Comparison of ENCODE assay signal across 16 mouse cellular contexts in the genomic region with DNA sequence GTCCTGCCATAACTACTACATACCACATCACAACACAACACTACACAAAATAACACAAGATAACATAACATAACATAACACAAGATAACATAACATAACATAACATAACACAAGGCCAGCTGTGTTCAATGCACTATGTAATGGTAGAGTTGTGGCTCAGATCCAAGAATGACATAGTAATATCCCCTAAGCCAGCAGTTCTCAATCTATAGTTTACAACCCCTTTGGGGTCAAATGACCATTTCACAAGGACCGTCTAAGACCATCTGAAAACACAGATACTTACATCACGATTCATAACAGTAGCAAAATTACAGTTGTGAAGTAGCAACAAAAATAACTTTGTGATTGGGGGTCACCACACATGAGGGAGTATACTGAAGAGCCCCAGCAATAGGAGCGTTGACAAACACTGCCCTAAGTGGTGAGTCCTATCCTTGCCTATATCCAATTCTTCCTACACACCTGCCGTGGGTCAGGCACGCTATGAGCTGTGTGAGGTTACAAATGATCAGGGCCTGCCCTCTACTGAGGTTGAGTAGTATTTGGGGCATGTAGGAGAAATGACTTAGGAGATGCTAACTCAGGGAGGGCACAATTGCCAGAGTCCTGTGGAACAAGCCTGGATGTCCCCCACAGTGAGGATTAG.
DNase-seq lines count a peak whose midpoint lies in the region; ATAC-seq and TF ChIP-seq lines count a peak whose summit lies in the region.
"Had no signal": no experiment of that assay in that cellular context is flagged by ENCODE, and none has a peak within 500 bp of the region (broad histone marks: within the 10 kb centered on the region; RNA-seq: fewer than 3 reads in every experiment).

No protein-coding gene starts in this region.

- DNase-seq in cerebellum, postnatal 10 days = peak; percentile 32 to 45
- DNase-seq in cerebellum, adult 8-10 months = no peak
- no peak for DNase-seq in intestine, embryonic 14.5 days (ENCODE audit: low spot score)
- peak; percentile 72 for DNase-seq in lung, embryonic 14.5 days
- DNase-seq in lung, postnatal 25 days (ENCODE audit: low spot score) = no peak
- DNase-seq: cerebellum, adult 2 months; embryo, embryonic 11 days; forebrain, postnatal 0 days; gastrocnemius, postnatal 10 days; layer of hippocampus, adult 9-11 months; right cerebral cortex, postnatal 14 days had no signal

- no peak overlapping the region for H3K9ac ChIP-seq in intestine, embryonic 14.5 days (ENCODE audit: low read length)
- no peak overlapping the region for H3K9ac ChIP-seq in intestine, postnatal 0 days (ENCODE audit: low read depth, low read length)
- no peak overlapping the region for H3K9ac ChIP-seq in lung, embryonic 14.5 days
- no peak overlapping the region for H3K9ac ChIP-seq in stomach, embryonic 14.5 days (replicated peaks; ENCODE audit: low read depth, low read length)
- H3K9ac ChIP-seq: forebrain, postnatal 0 days; liver, embryonic 14.5 days had no signal

- H3K27me3 ChIP-seq in intestine, embryonic 14.5 days (replicated peaks; ENCODE audit: control insufficient read depth, insufficient read depth, low read length) = no peaks in the 10 kb centered on the region
- H3K27me3 ChIP-seq in intestine, postnatal 0 days (replicated peaks; ENCODE audit: control insufficient read depth, insufficient read depth, low read length) = no peaks in the 10 kb centered on the region
- no peaks in the 10 kb centered on the region for H3K27me3 ChIP-seq in lung, embryonic 14.5 days (ENCODE audit: insufficient read depth, low read length)
- H3K27me3 ChIP-seq in stomach, embryonic 14.5 days (ENCODE audit: control insufficient read depth, insufficient read depth, low read length) = no peaks in the 10 kb centered on the region
- H3K27me3 ChIP-seq: megakaryocyte, embryonic 14.5 days had no signal

- ATAC-seq in intestine, embryonic 14.5 days (replicated peaks; ENCODE audit: low FRiP score, low TSS enrichment, low read depth) = no peak
- ATAC-seq in intestine, postnatal 0 days = no peak
- ATAC-seq in lung, embryonic 14.5 days (ENCODE audit: insufficient read depth) = peak; percentile 36; the same call in 1 of the 2 replicates
- ATAC-seq in stomach, embryonic 14.5 days (ENCODE audit: insufficient number of reproducible peaks, insufficient read depth, low FRiP score, low read depth) = no peak
- ATAC-seq in megakaryocyte progenitor cell, adult 5-6 weeks (replicated peaks; ENCODE audit: poor library complexity) = no peak
- ATAC-seq: forebrain, postnatal 0 days had no signal

- no peak overlapping the region for H3K4me3 ChIP-seq in intestine, embryonic 14.5 days (ENCODE audit: low read depth, low read length)
- H3K4me3 ChIP-seq in intestine, postnatal 0 days (ENCODE audit: low read depth, low read length) = no peak overlapping the region
- no peak overlapping the region for H3K4me3 ChIP-seq in lung, embryonic 14.5 days (ENCODE audit: low read depth, low read length)
- no peak overlapping the region for H3K4me3 ChIP-seq in stomach, embryonic 14.5 days (ENCODE audit: low read depth, low read length)
- H3K4me3 ChIP-seq: megakaryocyte, embryonic 14.5 days had no signal

- no peak overlapping the region for H3K4me2 ChIP-seq in intestine, embryonic 14.5 days (ENCODE audit: low read length)
- H3K4me2 ChIP-seq in intestine, postnatal 0 days (replicated peaks; ENCODE audit: low read depth) = no peak overlapping the region
- no peak overlapping the region for H3K4me2 ChIP-seq in lung, embryonic 14.5 days
- no peak overlapping the region for H3K4me2 ChIP-seq in stomach, embryonic 14.5 days (replicated peaks; ENCODE audit: low read depth, low read length)

- H3K27ac ChIP-seq in intestine, embryonic 14.5 days (ENCODE audit: low read depth) = peak overlapping the region; percentile 16; the same call in 1 of the 2 replicates
- H3K27ac ChIP-seq in intestine, postnatal 0 days (ENCODE audit: low read depth, low read length) = no peak overlapping the region
- H3K27ac ChIP-seq in lung, embryonic 14.5 days (ENCODE audit: low read depth) = peak overlapping the region; percentile 63; the same call in 1 of the 2 replicates
- H3K27ac ChIP-seq in stomach, embryonic 14.5 days (ENCODE audit: low read length) = peak overlapping the region; percentile 76; the same call in 1 of the 2 replicates
- H3K27ac ChIP-seq: liver, embryonic 14.5 days had no signal

- no peaks in the 10 kb centered on the region for H3K36me3 ChIP-seq in intestine, embryonic 14.5 days (ENCODE audit: control insufficient read depth, insufficient read depth, low read length)
- H3K36me3 ChIP-seq in intestine, postnatal 0 days (ENCODE audit: control insufficient read depth, insufficient read depth) = no peaks in the 10 kb centered on the region
- no peaks in the 10 kb centered on the region for H3K36me3 ChIP-seq in lung, embryonic 14.5 days (ENCODE audit: insufficient read depth)
- H3K36me3 ChIP-seq in stomach, embryonic 14.5 days (ENCODE audit: control insufficient read depth, insufficient read depth, low read length) = no peaks in the 10 kb centered on the region

- peaks cover 7% of the 10 kb centered on the region; the same call in 1 of the 2 replicates for H3K4me1 ChIP-seq in intestine, embryonic 14.5 days (replicated peaks; ENCODE audit: control insufficient read depth, insufficient read depth, low read length)
- no peaks in the 10 kb centered on the region for H3K4me1 ChIP-seq in intestine, postnatal 0 days (replicated peaks; ENCODE audit: control insufficient read depth, insufficient read depth, low read length)
- H3K4me1 ChIP-seq in lung, embryonic 14.5 days (ENCODE audit: insufficient read depth) = no peaks in the 10 kb centered on the region
- H3K4me1 ChIP-seq in stomach, embryonic 14.5 days (ENCODE audit: control insufficient read depth, insufficient read depth, low read length) = peaks cover 12% of the 10 kb centered on the region; the same call in 1 of the 2 replicates
- H3K4me1 ChIP-seq: megakaryocyte, embryonic 14.5 days had no signal

- no peak for TF ChIP-seq CTCF in intestine, postnatal 0 days (IDR thresholded peaks at IDR 0.05; ENCODE audit: low read depth)
- TF ChIP-seq CTCF in lung, embryonic 14.5 days (IDR thresholded peaks at IDR 0.05; ENCODE audit: low read depth) = no peak

- H3K9me3 ChIP-seq in intestine, embryonic 14.5 days (ENCODE audit: control insufficient read depth, low read length) = no peaks in the 10 kb centered on the region
- H3K9me3 ChIP-seq in intestine, postnatal 0 days (ENCODE audit: control insufficient read depth) = no peaks in the 10 kb centered on the region
- no peaks in the 10 kb centered on the region for H3K9me3 ChIP-seq in lung, embryonic 14.5 days (ENCODE audit: low read depth, low read length)
- 0 out of 2 replicates have a peak, but pooled peaks cover 3% of the 10 kb centered on the region for H3K9me3 ChIP-seq in stomach, embryonic 14.5 days (ENCODE audit: control insufficient read depth, low read depth, low read length)
- H3K9me3 ChIP-seq: megakaryocyte, embryonic 14.5 days had no signal

- 73% methylated on average over 5 of the region's 5 CpGs for WGBS in intestine, embryonic 14.5 days
- 79% methylated on average over 5 of the region's 5 CpGs for WGBS in intestine, postnatal 0 days
- WGBS in lung, embryonic 14.5 days = 62% methylated on average over 5 of the region's 5 CpGs
- WGBS in stomach, embryonic 14.5 days = 67% methylated on average over 5 of the region's 5 CpGs

Comparison
In these comparisons a context has a peak if more than half of its experiments do, and no peak if none do; other contexts are left out.
1. DNase-seq: peak in cerebellum, postnatal 10 days (2 of 2) and lung, embryonic 14.5 days (single experiment); none in cerebellum, adult 8-10 months (single experiment), intestine, embryonic 14.5 days (single experiment) and lung, postnatal 25 days (single experiment).